Mouse (Mus musculus) granulocyte monocyte progenitor cell, adult 5-6 weeks (primary cell): ENCODE results near the gene Krt2. TPM values are rescaled to one million over a fixed set of nuclear protein-coding genes. Genes with fewer than 3 reads are reported as not detected.
A peak's percentile ranks its signal among the peaks of the same experiment; 100 is the strongest.

Experiments used
- ATAC-seq: replicated peaks from 2 replicates; pipeline ENCODE4 v1.8.0; 2016; ENCODE audit warnings: mild to moderate bottlenecking, moderate TSS enrichment, inconsistent platforms; ENCODE audit not compliant: poor library complexity, severe bottlenecking
- total RNA-seq, 2 experiments: library from RNA; stranded (forward) in 1 of 2; stranded (reverse) in 1 of 2; fragments of 200-712, 200-1000 nt in 1 of 2; fragments of >200 nt in 1 of 2; fragmentation: Nextera tagmentation in 1 of 2; gene quantifications; 2 replicates each; pipeline ENCODE4 v1.2.3; 2014 to 2017

The Krt2 gene
- total RNA-seq, 2 experiments from 2014 or later: not detected

GRCm38 (mm10) chr15:101773420-101773819, 44.5 kb downstream of the Krt2 start:
- peak; percentile 35 for ATAC-seq

GRCm38 (mm10) chr15:101772711-101773081, 45.3 kb downstream of the Krt2 start:
- peak; percentile 78 for ATAC-seq

- ATAC-seq: peak; percentile 32; the same call in 1 of the 2 replicates
These were observed 45.8 kb downstream of the Krt2 start for GRCm38 (mm10) chr15:101772080-101772710.

GRCm38 (mm10) chr15:101770226-101770625, 47.7 kb downstream of the Krt2 start:
- ATAC-seq: no peak

Other genes with a start within 250 kb of the Krt2 start
- not detected in 2 replicates for gene Krt75, start 244.3 kb downstream of the Krt2 start, total RNA-seq (2014; fragmentation: Nextera tagmentation)
- gene Krt75, start 244.3 kb downstream of the Krt2 start, total RNA-seq (2017): not detected in 2 replicates
- not detected in 2 replicates for gene Gm5414, start 190.0 kb downstream of the Krt2 start, total RNA-seq (2014; fragmentation: Nextera tagmentation)
- gene Gm5414, start 190.0 kb downstream of the Krt2 start, total RNA-seq (2017): not detected in 2 replicates
- not detected in 2 replicates for gene Gm5478, start 170.8 kb downstream of the Krt2 start, total RNA-seq (2014; fragmentation: Nextera tagmentation)
- gene Gm5478, start 170.8 kb downstream of the Krt2 start, total RNA-seq (2017): not detected in 2 replicates
- not detected in 2 replicates for gene Krt6b, start 137.9 kb downstream of the Krt2 start, total RNA-seq (2014; fragmentation: Nextera tagmentation)
- not detected in 2 replicates for gene Krt6b, start 137.9 kb downstream of the Krt2 start, total RNA-seq (2017)
- not detected in 2 replicates for gene Krt6a, start 123.9 kb downstream of the Krt2 start, total RNA-seq (2014; fragmentation: Nextera tagmentation)
- gene Krt6a, start 123.9 kb downstream of the Krt2 start, total RNA-seq (2017): not detected in 2 replicates
- gene Krt5, start 105.3 kb downstream of the Krt2 start, total RNA-seq (2014; fragmentation: Nextera tagmentation): not detected in 2 replicates
- not detected in 2 replicates for gene Krt5, start 105.3 kb downstream of the Krt2 start, total RNA-seq (2017)
- not detected in 2 replicates for gene Krt71, start 75.1 kb downstream of the Krt2 start, total RNA-seq (2014; fragmentation: Nextera tagmentation)
- gene Krt71, start 75.1 kb downstream of the Krt2 start, total RNA-seq (2017): not detected in 2 replicates
- not detected in 2 replicates for gene Krt72, start 31.7 kb downstream of the Krt2 start, total RNA-seq (2014; fragmentation: Nextera tagmentation)
- not detected in 2 replicates for gene Krt72, start 31.7 kb downstream of the Krt2 start, total RNA-seq (2017)
- not detected in 2 replicates for gene Krt73, start 15.8 kb downstream of the Krt2 start, total RNA-seq (2014; fragmentation: Nextera tagmentation)
- not detected in 2 replicates for gene Krt73, start 15.8 kb downstream of the Krt2 start, total RNA-seq (2017)
- gene Krt1, start 32.6 kb upstream of the Krt2 start, total RNA-seq (2014; fragmentation: Nextera tagmentation): not detected in 2 replicates
- not detected in 2 replicates for gene Krt1, start 32.6 kb upstream of the Krt2 start, total RNA-seq (2017)
- not detected in 2 replicates for gene Krt77, start 51.5 kb upstream of the Krt2 start, total RNA-seq (2014; fragmentation: Nextera tagmentation)
- not detected in 2 replicates for gene Krt77, start 51.5 kb upstream of the Krt2 start, total RNA-seq (2017)
- not detected in 2 replicates for gene Krt76, start 74.8 kb upstream of the Krt2 start, total RNA-seq (2014; fragmentation: Nextera tagmentation)
- not detected in 2 replicates for gene Krt76, start 74.8 kb upstream of the Krt2 start, total RNA-seq (2017)
- not detected in 2 replicates for gene Krt4, start 106.6 kb upstream of the Krt2 start, total RNA-seq (2014; fragmentation: Nextera tagmentation)
- not detected in 2 replicates for gene Krt4, start 106.6 kb upstream of the Krt2 start, total RNA-seq (2017)
- gene Krt79, start 122.2 kb upstream of the Krt2 start, total RNA-seq (2014; fragmentation: Nextera tagmentation): not detected in 2 replicates
- not detected in 2 replicates for gene Krt79, start 122.2 kb upstream of the Krt2 start, total RNA-seq (2017)
- not detected in 2 replicates for gene Krt78, start 136.1 kb upstream of the Krt2 start, total RNA-seq (2014; fragmentation: Nextera tagmentation)
- not detected in 2 replicates for gene Krt78, start 136.1 kb upstream of the Krt2 start, total RNA-seq (2017)
- 0.30 TPM in 1 of 2 replicates, not detected in the other for gene Krt8, start 186.3 kb upstream of the Krt2 start, total RNA-seq (2014; fragmentation: Nextera tagmentation)
- 0.31 and 0.60 TPM in 2 replicates for gene Krt8, start 186.3 kb upstream of the Krt2 start, total RNA-seq (2017)
- 11.4 and 20.2 TPM in 2 replicates for gene Krt18, start 210.0 kb upstream of the Krt2 start, total RNA-seq (2014; fragmentation: Nextera tagmentation)
- gene Krt18, start 210.0 kb upstream of the Krt2 start, total RNA-seq (2017): 12.4 and 24.9 TPM in 2 replicates